Mouse (Mus musculus) right cerebral cortex, postnatal 25 days (tissue): ENCODE results near the gene Eva1b.
A peak's percentile ranks its signal among the peaks of the same experiment; 100 is the strongest.
"Not testable (repeated sequence)": the region's sequence is repeated elsewhere in the genome, so short reads cannot be mapped to it uniquely, and the experiment has no call there.

Experiments used
- DNase-seq: peaks from one replicate; pipeline ENCODE4 v3.0.0; 2022

The Eva1b gene

DNA sequence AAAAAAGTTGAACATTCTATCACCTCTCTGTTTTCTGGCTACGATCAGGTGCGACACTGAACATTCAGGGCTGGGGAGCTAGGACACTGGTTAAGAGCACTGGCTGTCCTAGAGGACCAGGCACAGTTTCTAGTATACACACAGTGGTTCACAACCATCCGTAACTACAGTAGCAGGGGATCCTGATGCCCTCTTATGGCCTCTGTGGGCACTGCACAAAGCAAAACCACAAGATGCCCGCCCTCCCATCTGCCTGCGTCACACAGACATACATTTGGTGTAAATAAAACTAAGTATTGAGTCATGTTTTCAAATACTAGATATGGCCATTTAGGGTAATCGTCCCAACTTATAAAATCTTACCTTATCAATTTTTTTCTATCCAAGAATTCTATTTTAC lies 10.0 kb downstream of the Eva1b start:
- no peak for DNase-seq

DNA sequence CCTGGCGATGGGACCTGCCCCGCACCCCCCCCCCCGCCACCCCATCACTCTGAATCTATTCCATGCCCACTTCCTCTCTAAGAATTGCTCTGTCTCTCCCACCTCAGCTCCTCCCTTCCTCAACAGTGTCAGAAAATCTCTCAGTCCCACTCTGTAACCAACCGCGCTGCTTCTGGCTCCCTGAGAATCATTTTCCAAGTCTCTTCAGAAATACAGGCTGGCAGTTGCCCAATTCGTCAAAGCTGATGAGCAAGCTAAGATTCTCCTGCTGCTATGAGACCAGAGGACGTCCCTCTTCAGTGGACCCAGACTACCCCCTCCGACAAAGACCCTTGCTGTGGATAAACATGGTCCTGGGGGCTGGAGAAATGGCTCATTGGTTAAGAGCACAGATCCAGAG lies 11.9 kb downstream of the Eva1b start:
- DNase-seq = no peak

DNA sequence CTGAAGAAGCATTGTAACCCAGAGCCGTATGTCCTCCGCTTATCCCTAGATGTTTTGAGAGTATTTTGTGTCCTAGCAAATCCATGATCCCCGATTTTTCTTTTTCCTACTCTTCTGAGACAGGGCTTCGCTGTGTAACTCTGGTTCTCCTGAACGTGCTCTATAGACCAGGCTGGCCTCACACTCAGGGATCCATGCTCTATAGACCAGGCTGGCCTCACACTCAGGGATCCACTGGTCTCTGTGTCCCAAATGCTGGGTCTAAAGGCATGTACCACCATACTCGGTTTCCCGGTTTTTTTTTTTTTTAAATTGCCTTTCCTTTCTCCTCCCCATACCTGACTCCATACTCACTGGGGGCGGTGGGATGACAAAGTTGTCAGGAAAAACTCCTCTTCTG lies 13.4 kb downstream of the Eva1b start:
- DNase-seq = no peak

DNA sequence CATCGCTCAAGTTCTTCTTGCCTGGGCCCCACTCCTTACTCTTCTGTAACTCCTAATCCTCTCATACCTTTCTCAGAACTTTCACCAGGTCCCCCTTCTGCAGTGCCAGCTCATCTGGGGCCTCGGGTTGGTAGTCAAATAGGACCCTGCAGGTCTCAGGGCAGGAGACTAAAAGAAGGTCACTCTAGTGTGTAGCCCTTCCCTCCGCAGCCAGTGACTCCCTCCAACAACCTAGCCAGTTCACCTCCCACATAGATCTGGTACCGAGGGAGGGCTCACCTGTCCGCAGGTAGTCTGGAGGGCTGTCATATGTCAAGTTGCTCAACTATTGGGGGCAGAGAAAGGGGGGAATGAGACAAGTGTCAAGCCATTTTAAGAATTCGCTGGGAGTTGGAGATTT lies 13.9 kb downstream of the Eva1b start:
- DNase-seq = no peak

DNA sequence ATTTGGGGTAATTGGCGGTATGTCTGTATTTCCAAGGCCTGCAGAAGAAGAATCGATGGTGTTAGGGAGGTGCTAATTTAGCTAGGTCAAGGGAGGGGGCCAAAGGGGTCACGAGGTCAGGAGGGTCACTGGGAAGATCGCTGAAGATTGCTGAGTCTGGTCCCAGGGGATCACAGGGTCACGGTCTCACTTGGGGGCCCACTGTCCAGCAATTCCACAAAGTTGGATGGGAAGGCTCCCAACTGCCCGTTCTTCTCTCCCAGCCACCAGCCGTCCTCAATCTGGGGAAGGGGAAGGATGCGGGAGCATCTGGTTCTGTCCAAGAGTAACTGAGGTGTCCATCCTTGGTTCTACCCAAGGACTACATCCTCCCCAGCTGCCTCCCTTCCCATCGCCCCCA lies 14.4 kb downstream of the Eva1b start:
- no peak for DNase-seq

DNA sequence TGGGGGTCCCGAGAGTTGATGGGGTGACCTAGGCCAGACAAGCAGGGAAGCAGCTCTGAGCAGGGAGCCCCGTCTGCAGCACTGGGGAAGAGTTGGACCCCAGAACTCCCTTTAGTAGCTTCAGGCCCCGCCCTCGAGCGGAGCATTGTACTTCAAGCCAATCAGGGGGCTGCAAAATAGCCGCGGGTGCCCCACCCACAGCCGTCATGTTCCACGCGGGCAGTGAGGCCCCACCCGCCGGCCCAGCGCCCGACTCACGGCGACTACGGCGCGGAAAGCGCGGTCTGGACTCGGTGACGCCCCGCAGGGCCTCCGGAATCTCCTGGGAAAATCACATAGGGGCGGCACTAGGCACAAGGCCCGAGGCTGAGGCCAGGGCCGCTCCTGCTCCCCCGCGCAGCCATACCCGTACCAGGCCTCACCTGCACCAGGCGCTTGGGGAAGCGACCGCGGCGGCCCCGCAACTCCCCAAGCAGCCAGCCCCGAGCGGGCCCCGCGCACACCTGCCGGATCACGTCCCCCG lies 15.1 kb downstream of the Eva1b start:
- DNase-seq = peak; percentile 85

DNA sequence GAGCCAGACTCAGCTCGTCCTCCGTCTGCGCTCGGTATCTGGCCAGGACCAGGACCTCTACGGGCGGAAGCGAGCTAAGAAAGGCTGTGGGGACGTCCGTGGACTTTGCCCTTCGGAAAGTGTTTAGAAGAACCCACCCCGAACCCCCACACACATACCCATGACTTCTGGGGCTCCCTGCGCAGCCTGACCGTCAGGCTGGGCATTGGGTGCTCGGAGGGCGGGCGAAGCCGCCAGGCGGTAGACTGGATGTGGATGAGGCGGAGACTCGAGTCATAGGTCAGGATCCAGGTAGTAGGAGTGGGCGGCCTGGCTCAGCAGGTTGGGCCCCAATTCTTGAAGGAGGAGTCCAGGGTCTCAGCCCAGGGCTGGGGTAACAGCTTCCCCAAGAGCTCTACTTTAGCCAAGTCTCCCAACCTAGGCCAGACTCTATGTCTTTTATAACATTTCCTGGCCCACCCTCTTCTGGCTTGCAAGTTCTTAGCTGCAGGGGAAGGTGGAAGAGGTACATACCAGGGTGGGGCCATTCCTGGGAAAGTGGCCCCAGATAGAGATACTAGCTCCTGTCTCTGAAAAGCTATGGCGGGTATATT lies 15.6 kb downstream of the Eva1b start, which contains the start of gene Sh3d21:
Gene Sh3d21 (minus strand): TSS at position 425 of the 593 bp plus-strand sequence.
- no peak for DNase-seq

DNA sequence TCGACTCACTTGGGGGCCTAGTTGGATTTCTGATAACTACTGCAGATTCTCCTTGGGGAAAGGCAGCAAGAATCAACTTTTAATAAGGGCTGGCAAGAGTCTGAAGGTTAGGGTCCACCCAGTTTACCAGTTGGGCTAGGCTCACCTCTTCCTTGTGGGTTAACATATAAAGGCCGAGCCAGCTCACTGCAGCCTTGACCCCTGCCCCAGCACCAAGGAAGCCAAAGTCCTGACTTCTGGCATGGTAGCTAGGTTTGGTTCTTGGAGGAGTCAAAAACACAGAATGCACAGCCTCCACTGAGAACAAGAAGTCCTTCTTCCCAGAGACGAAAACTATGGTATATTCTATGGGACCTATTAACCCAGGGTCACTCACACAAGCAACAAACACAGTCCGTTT lies 16.1 kb downstream of the Eva1b start:
- no peak for DNase-seq

DNA sequence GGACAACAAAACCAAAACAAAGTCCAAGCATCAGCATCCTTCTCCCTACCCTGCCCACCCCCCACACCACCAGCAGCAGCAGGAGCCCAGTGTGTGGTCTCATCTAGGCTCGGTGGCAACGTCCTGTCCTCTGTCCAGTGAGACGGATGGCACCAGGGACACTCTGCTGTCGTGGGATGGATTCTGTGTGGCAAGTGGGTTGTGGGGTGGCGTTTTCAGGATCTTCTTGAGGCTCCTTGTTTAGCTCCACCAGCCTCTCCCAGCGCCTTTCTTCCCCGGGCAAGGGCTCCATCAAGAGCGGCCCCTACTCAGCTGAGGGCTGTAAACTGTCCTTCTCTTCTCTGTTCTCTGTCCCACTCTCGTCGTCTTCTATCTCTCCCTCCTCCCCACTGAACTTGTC lies 17.5 kb downstream of the Eva1b start:
- not testable (repeated sequence) for DNase-seq

DNA sequence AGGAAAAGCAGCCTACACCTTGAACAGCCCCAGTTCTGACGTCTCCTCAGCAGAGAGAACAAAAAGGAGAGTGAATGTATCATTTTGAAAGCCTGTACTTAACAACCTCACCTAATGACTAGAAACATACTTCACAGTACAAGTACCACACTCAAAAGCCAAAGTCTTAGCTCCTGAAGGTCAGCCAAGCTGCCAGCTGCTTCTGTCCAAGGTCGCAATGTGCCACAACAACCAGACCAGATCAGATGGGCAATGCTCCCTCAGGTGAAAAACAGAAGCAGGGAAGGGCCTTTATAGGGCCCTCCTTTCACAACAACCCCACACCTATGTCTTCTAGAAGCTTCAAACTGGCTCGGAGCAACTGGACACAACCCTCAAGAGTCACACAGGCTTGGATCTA lies 18.5 kb downstream of the Eva1b start:
- no peak for DNase-seq

DNA sequence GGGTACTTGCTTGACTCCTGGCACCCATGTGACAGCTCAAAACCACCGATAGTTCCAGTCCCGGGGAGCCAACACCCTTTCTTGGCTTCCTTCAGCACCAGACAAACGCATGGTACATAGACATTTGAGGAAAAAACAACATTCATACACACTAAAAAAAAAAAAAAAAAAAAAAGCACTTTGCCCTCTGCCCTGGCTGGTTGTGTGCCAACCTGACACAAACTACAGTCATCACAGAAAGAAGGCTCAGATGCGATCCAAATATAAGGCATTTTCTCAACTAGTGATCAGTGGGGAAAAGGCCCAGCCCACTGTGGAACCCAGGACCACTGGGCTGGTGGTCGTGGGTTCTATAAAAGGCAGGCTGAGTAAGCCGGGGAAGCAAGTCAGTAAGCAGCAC lies 21.3 kb downstream of the Eva1b start:
- DNase-seq = no peak

DNA sequence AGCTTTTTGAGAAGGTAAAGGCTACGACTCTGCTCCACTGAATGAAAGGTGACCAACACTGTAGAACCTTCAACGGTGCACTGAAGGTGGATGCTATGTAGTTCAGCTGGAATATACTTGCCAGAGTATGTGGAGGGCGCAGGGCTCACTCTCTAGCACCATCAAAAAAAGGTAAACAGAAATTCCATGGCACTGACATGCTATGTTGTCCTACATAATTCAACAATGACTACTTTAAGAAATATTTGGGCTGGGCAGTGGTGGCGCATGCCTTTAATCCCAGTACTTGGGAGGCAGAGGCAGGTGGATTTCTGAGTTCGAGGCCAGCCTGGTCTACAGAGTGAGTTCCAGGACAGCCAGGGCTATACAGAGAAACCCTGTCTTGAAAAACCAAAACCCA lies 23.2 kb downstream of the Eva1b start:
- DNase-seq = not testable (repeated sequence)

DNA sequence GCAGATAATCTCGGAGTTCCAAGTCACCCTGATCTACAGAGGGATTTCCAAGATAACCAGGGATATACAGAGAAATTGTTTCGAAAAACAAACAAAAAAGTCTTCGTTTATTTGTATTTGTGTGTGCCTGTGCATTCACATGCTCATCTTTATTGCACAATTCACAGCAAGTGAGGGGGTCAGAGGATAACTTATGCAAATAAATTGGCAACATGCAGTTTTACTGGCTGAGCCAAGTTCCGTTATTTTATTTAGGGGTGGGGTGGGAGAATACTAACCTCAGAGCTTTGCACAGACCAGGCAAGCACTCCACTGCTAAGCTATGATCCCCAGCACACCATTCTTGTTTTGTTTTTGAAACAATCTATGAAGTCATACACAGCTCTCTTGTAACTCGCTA lies 26.3 kb downstream of the Eva1b start:
- no peak for DNase-seq

DNA sequence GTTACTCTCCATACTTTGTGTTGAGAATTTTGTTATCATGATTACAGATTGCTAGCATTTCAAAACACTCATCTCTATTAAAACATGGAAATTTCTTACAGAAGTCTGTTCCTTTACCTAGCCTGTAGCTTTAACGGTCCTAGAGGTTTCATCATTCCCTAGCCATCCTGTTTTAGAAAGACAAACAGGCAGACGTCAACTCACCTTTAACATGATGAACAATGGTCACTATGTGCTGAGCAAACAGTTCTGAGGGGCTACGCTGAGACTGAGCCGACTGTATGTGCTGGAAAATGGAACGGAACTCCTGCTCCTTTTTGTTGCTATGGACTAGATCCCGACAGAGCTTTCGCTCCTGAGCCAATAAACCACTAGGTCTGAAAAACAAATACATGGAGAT lies 28.4 kb downstream of the Eva1b start:
- DNase-seq = not testable (repeated sequence)

DNA sequence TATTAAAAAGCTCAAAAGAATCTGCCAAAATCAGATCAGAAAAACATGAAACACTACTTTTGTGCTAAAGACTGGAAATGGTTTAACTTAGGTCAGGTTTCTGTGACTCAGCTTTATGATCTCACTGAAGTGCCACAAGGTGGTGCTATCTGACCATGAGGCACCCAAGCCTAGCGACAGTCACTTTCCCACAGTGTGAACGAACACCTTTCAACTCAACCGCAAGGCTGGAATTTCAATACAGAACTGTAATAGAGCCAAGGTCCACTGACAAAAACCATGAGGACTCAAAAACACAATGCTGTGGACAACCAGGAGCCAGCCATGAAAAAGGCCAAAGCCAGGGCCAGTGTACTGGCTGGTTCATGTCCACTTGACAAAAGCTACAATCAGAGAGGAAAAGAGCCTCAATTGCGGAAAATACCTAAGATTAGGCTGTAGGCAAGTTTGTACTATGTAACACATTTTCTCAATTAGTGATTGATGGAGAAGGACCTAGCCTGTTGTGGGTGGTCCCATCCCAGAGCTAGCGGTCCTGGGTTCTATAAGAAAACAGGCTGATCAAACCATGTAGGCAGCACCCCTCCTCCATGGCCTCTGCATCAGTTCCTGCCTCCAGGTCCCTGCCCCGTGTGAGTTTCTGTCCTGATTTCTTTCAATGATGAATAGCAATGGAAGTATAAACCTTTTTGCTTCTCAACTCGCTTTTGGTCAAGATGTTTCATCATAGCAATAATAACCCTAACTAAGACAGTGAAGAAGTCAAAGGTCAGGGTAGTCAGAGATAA lies 33.8 kb downstream of the Eva1b start:
- no peak for DNase-seq

DNA sequence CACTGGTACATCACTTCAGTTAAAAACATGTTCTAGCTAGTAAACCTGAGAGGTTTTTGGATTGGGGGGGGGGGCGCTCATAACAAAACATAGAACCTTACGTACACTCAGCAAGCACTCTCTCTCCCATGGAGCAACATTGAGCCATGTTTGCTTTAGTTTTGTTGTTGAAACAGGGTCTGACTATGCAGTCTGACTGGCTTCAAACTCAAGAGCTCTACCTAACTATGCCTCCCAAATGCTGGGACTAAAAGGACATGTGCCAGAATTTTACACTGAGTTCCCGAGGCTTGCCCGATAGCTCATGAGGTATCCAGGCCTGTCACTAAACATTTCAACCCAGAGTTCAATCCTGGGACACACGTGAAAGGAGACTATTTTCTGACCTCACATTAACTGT lies 35.5 kb downstream of the Eva1b start:
- no peak for DNase-seq

DNA sequence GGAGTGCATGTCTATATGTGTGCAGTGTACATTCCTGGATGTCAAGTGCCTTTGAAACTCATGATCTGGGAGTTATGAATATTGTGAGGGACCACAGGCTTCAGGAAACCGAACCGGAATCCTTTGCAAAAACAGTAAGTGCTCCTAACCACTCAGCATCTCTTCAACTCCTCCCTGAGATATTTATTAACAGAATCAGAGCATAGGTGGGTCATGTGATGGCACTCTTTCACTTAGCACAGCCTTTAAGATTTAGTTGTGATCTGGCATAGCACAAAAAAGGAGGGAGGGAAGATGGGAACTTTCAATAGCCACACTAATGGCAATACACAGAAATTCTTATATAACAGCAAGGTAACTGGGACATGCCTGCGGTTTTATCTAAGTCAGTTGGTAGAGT lies 39.6 kb downstream of the Eva1b start:
- DNase-seq = no peak

DNA sequence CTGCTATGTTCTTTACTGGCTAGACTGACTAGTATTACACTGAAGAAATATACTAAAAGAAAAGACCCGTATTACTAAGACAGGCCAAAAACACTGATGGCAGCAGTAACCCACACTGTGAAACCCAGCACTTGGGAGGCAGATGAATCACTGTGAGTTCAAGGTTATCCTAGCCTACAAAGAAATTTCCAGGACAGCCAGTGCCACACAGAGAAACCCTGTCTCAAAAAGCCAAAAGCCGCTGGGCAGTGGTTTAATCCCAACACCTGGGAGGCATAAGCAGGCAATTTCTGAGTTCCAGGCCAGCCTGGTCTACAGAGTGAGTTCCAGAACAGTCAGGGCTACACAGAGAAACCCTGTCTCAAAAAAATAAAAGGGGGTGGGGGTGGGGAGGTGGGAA lies 43.1 kb downstream of the Eva1b start:
- no peak for DNase-seq

DNA sequence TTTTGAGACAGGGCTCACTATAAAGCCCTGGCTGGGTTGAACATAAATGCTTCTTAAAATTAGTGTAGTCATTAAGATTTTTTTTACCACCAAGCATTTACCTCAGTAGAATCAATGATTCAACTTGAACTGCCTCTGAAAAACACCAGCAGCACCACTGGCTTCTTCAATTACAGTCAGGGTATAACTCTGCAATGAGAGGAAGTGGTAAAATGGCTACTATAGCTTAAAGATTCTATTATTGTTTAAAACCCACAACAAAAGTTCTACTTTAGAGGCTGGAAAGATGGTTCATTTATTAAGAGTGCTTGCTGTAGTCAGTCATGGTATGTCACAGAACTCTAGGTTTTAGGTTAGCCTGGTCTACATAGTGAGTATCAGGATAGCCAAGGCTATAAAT lies 46.7 kb downstream of the Eva1b start:
- DNase-seq = no peak

DNA sequence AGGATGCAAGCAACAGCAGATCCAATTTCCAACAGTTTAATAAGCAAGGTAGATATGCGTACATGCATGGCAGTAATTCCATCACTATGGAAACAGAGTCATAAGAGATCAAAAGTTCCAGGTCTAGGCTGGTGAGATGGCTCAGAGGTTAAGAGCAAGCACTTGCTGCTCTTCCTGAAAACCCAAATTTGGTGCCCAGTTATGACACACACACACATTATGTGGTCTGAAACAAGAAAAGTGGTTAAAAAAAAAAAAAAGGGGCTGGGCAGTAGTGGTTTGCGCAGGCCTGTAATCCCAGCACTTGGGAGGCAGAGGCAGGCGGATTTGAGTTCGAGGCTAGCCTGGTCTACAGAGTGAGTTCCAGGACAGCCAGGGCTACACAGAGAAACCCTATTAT lies 47.4 kb downstream of the Eva1b start:
- DNase-seq = no peak

DNA sequence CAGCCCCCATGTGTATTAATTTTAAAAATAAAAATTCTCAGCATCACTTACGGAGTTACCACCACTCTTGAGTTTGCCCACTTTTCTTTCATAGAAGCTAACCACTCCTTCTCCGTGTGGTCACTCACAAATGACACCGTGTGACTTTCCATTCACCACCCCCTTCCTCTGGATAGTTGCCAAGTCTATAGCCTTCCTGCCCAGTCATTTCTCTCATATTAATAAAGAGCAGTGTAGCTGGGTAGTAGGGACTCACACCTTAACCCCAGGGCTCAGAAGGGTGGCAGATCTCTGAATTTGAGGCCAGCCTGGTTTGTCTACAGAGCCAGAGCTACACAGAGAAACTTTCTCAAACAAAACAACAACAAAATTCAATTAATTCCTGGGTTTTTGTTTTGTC lies 49.9 kb downstream of the Eva1b start:
- DNase-seq = no peak
